Mouse (Mus musculus): ENCODE data around the gene Tubb4b. TPM values are rescaled to one million over a fixed set of nuclear protein-coding genes. Genes with fewer than 3 reads are reported as not detected.

The Tubb4b gene
- total RNA-seq (2012; rRNA removed) = 356 and 564 TPM in 2 replicates
- total RNA-seq (2014; rRNA removed) = 592 and 605 TPM in 2 replicates
- polyA plus RNA-seq (2012; ENCODE audit: insufficient read length, low read depth) = 490 and 520 TPM in 2 replicates

DNA sequence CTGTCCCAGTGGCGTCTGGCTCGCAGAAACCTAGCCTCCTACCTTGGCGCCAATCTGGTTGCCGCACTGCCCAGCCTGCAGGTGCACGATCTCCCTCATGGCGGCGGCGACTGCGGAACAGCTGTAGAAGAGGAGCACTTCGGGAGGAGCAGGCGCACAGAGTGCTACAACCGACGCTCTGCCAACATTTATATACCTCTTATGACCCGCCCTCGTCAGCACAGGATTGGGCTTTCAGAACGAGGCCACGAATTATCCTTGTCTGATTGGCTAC lies at the start of gene Tubb4b:
Gene Tubb4b, minus strand, starts transcription at position 211 of the 274 bp plus-strand sequence.
- Histone ChIP-seq H3K27me3 (replicated peaks) (peaks cover 6% of the 10 kb centered on the region), H3K36me3 (replicated peaks in 1 of 2; ENCODE audit: control insufficient read depth in 1 of 2, insufficient read depth in 1 of 2, low read length in 1 of 2) (peaks cover 22 to 26% of the 10 kb centered on the region in 2 experiments), H3K4me3 (replicated peaks in 1 of 3; ENCODE audit: low read depth in 2 of 3, low read length in 2 of 3, poor library complexity in 1 of 3) (peak within 1 kb of the TSS; percentile 64 to 99 (median 82)), H3K9me3 (replicated peaks; ENCODE audit: low read length) (no peaks in the 10 kb centered on the region), H3K9ac (ENCODE audit: insufficient read depth, low read depth) (peak within 1 kb of the TSS; percentile 92), H3K4me1 (ENCODE audit: control insufficient read depth in 1 of 2, insufficient read depth in 2 of 2) (peaks cover 13 to 34% of the 10 kb centered on the region in 2 experiments; a peak in 3 of 4 replicates), H3K27ac (ENCODE audit: insufficient read depth, low read depth) (peak within 1 kb of the TSS; percentile 98), H3K4me2 (ENCODE audit: insufficient read depth, low read depth, poor library complexity, severe bottlenecking) (peak within 1 kb of the TSS; percentile 76), H3K79me2 (replicated peaks; ENCODE audit: control insufficient read depth, extremely low read depth, insufficient read depth, poor library complexity, severe bottlenecking) (peaks cover 9% of the 10 kb centered on the region)
- in situ Hi-C loops (cut with MboI; ENCODE audit: low pct_ligation_motif_present, low pct_unique_long_range_greater_than_20kb, low sequenced_read_pairs) (no loop called here), dilution Hi-C loops (cut with MboI; ENCODE audit: extremely low pct_ligation_motif_present, extremely low pct_unique_long_range_greater_than_20kb, low sequenced_read_pairs) (no loop called here)
- TF ChIP-seq POLR2A (IDR thresholded peaks at IDR 0.05; ENCODE audit: low read depth, low read length) (peak; percentile 98), MAX (IDR thresholded peaks at IDR 0.05; ENCODE audit: low read length) (peak; percentile 64; the same call in 1 of the 2 replicates), E2F4 (IDR thresholded peaks at IDR 0.05; ENCODE audit: insufficient replicate concordance, low read depth, low read length) (0 out of 2 replicates have a peak, but pooled peaks have one; percentile 23), EP300 (IDR thresholded peaks at IDR 0.05; ENCODE audit: low read length) (no peak), TCF12 (IDR thresholded peaks at IDR 0.05; ENCODE audit: low read depth, low read length) (peak; percentile 95), MXI1 (IDR thresholded peaks at IDR 0.05; ENCODE audit: low read depth, low read length) (peak; percentile 86), NELFE (IDR thresholded peaks at IDR 0.05; ENCODE audit: low read depth, low read length) (peak; percentile 99), RAD21 (IDR thresholded peaks at IDR 0.05; ENCODE audit: low read depth, low read length) (no peak), TBP (conservative IDR thresholded peaks at IDR 0.05; ENCODE audit: low read depth, low read length) (peak; percentile 98), MYC (IDR thresholded peaks at IDR 0.05; ENCODE audit: low read depth, low read length) (peak; percentile 77; the same call in 1 of the 2 replicates), GABPA (IDR thresholded peaks at IDR 0.05; ENCODE audit: insufficient replicate concordance, low read depth, low read length) (no peak), ZNF384 (IDR thresholded peaks at IDR 0.05; ENCODE audit: low read depth, low read length) (no peak), SIN3A (IDR thresholded peaks at IDR 0.05; ENCODE audit: low read length) (peak; percentile 86; the same call in 1 of the 2 replicates), KAT2A (IDR thresholded peaks at IDR 0.05; ENCODE audit: insufficient replicate concordance, low read length) (0 out of 2 replicates have a peak, but pooled peaks have one; percentile 61), NRF1 (IDR thresholded peaks at IDR 0.05; ENCODE audit: low read depth, low read length) (peak; percentile 80), BHLHE40 (IDR thresholded peaks at IDR 0.05; ENCODE audit: low read depth, low read length) (peak; percentile 45; the same call in 1 of the 2 replicates), HCFC1 (IDR thresholded peaks at IDR 0.05; ENCODE audit: low read depth, low read length) (peak; percentile 52), ELF1 (IDR thresholded peaks at IDR 0.05; ENCODE audit: low read depth, low read length) (0 out of 2 replicates have a peak, but pooled peaks have one; percentile 7), SMC3 (IDR thresholded peaks at IDR 0.05; ENCODE audit: low read depth, low read length) (no peak), ZMIZ1 (IDR thresholded peaks at IDR 0.05; ENCODE audit: low read depth, low read length) (peak; percentile 99), IRF4 (IDR thresholded peaks at IDR 0.05; ENCODE audit: low read depth, low read length) (peak; percentile 42; the same call in 1 of the 2 replicates), POLR2AphosphoS2 (IDR thresholded peaks at IDR 0.05; ENCODE audit: low read depth, low read length) (peak; percentile 98)
- DNase-seq (ENCODE audit: extremely low read depth) = peak; percentile 99

All from CH12.LX (cell line).